Mouse (Mus musculus): ENCODE measurements at regions not wholly inside any gene's neighbourhood (a gene's known extent, or its start where the extent isn't known, plus 50 kb on each side); places are given as distances from the start of the nearest gene placed in this dataset.

DNA sequence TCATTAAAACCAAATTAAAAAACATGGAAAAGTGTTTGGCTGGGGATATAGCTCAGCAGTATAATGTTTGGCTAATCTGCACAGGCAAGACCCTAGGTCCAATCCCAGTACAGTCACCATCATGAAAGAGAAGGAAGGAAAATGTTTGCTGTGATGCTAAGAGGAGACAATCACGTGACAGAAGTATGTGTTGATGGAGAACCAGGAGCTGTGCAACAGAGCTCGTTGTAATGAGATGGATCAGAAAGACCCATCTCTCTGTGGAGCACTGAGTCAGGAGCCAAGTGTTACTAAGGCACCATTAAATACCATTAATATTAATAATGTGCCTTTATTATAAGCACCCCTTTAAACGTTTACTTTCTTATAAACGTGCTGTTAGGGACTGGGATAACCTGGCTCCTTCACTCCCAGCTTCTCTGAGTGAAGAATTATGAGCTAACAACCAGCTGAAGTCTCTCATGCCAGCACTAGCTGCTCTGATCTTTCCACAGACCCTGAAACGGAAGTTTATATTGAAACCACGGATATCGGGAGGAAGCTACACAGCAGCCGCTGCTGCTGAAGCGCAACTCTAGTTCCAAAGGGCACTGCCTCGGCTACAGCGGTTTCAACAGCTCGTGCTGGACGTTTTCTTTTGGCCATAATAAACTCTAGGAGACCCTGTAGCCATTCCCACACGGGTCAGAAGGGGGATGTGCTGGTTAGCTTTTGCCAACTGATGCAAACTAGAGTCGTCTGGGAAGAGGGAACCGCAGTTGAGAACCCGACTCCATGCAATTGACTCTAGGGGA lies 167.7 kb downstream of the Tex36 start:
- peaks cover 3% of the 10 kb centered on the region; the same call in 1 of the 2 replicates for H3K4me1 ChIP-seq (ENCODE audit: control insufficient read depth, insufficient read depth, low read length)
- no peak overlapping the region for H3K4me3 ChIP-seq (ENCODE audit: insufficient read depth, low read depth, low read length)
- no peak overlapping the region for H3K27ac ChIP-seq (ENCODE audit: insufficient read depth, low read depth, low read length)
- WGBS = 89% methylated on average over 17 of the region's 17 CpGs
- TF ChIP-seq POLR2A (IDR thresholded peaks at IDR 0.05; ENCODE audit: insufficient read depth, low read depth, low read length) (no peak), CTCF (IDR thresholded peaks at IDR 0.05; ENCODE audit: insufficient read depth, low read depth, low read length) (no peak)

DNA sequence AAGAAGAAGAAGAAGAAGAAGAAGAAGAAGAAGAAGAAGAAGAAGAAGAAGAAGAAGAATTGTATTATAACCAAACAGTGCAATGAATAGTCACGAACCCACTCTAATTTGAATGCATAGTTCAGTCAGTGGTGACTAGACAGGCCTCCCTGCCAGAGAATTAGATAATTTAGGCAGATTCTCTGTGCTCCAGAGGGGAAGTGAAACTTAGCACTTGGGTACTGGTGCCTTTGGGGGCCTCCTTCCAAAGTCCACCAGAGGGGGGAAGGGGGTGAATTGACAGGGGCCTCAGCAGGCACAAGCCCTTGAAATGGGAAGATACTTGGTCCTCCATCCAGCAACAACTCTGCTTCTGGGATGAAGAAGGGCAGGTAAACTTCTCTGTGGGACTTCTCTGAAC lies 169.6 kb downstream of the Tex36 start:
- 81% methylated on average over 1 of the region's 1 CpGs for WGBS
- Histone ChIP-seq H3K4me3 (ENCODE audit: insufficient read depth, low read depth, low read length) (no peak overlapping the region), H3K4me1 (ENCODE audit: control insufficient read depth, insufficient read depth, low read length) (0 out of 2 replicates have a peak, but pooled peaks cover 3% of the 10 kb centered on the region), H3K27ac (ENCODE audit: insufficient read depth, low read depth, low read length) (no peak overlapping the region)
- TF ChIP-seq POLR2A (IDR thresholded peaks at IDR 0.05; ENCODE audit: insufficient read depth, low read depth, low read length) (no peak), CTCF (IDR thresholded peaks at IDR 0.05; ENCODE audit: insufficient read depth, low read depth, low read length) (no peak)

DNA sequence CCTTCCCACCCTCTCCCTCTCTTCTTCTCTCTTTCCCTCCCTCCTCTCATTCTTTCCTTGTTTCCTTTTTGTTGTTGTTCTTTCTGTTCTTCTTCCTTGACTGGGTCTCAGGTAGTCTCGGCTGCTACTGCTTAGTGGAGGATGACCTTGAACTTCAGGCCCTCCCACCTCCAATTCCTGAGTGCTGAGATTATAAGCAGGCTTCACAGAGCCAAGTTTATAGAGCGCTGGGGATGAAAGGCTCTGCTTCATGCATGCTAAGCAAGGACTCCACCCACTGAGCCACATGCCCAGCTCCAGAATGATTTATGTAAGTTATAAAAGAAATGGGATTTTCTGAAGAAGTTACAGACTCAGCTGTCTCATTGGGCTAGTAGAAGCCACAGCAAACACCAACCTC lies 199.9 kb downstream of the Tex36 start:
- no peak for TF ChIP-seq CTCF (IDR thresholded peaks at IDR 0.05; ENCODE audit: insufficient read depth, low read depth, low read length)
- no peak for TF ChIP-seq POLR2A (IDR thresholded peaks at IDR 0.05; ENCODE audit: insufficient read depth, low read depth, low read length)
- H3K4me1 ChIP-seq (ENCODE audit: control insufficient read depth, insufficient read depth, low read length) = no peaks in the 10 kb centered on the region
- WGBS = 75% methylated on average over 2 of the region's 2 CpGs
- H3K4me3 ChIP-seq (ENCODE audit: insufficient read depth, low read depth, low read length) = no peak overlapping the region
- no peak overlapping the region for H3K27ac ChIP-seq (ENCODE audit: insufficient read depth, low read depth, low read length)

DNA sequence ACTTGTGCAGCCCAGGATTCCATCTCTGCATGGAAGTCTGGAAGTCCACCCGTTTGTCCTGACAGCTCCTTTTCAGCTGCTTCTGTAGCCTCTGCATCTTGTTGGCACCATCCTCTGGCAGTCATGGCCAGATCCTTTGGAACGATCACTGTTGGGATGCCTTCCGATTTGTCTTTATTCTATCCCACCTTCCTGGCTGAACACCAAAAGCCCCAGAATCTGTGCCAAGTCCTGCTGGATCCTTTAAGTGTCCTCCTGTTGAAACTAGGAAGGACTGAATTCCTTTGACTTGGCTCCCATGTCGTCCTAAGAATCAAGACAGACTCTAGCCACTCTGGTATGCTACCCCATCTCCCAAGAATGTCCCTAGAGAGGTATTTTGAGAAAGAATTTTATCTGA lies 201.3 kb downstream of the Tex36 start:
- TF ChIP-seq POLR2A (IDR thresholded peaks at IDR 0.05; ENCODE audit: insufficient read depth, low read depth, low read length) = no peak
- TF ChIP-seq CTCF (IDR thresholded peaks at IDR 0.05; ENCODE audit: insufficient read depth, low read depth, low read length) = no peak
- whole genome bisulfite sequencing = 56% methylated on average over 4 of the region's 4 CpGs
- no peaks in the 10 kb centered on the region for H3K4me1 ChIP-seq (ENCODE audit: control insufficient read depth, insufficient read depth, low read length)
- no peak overlapping the region for H3K4me3 ChIP-seq (ENCODE audit: insufficient read depth, low read depth, low read length)
- H3K27ac ChIP-seq (ENCODE audit: insufficient read depth, low read depth, low read length) = no peak overlapping the region

DNA sequence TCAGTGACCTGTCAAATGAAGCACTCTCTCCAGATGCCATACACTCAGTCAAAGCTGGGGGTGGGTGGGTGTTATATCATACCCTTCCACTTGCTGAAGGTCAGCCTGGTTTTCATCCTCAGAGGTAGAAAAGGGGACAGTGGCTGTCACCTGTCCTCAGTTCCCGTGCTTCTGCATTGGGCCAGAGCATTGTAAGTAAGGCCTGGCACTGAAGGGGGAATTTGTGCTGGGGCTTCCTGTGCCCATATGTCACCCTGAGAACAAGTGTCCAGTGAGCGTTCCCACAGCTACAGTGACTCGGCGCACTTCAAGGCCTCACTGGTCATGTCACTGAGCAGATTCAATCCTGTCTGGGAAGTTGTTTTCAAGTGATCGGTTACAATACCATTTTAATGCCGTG lies 213.2 kb downstream of the Tex36 start:
- 95% methylated on average over 6 of the region's 6 CpGs for WGBS
- 0 out of 2 replicates have a peak, but pooled peaks cover 3% of the 10 kb centered on the region for H3K4me1 ChIP-seq (ENCODE audit: control insufficient read depth, insufficient read depth, low read length)
- H3K27ac ChIP-seq (ENCODE audit: insufficient read depth, low read depth, low read length) = no peak overlapping the region
- no peak overlapping the region for H3K4me3 ChIP-seq (ENCODE audit: insufficient read depth, low read depth, low read length)
- no peak for TF ChIP-seq POLR2A (IDR thresholded peaks at IDR 0.05; ENCODE audit: insufficient read depth, low read depth, low read length)
- no peak for TF ChIP-seq CTCF (IDR thresholded peaks at IDR 0.05; ENCODE audit: insufficient read depth, low read depth, low read length)

DNA sequence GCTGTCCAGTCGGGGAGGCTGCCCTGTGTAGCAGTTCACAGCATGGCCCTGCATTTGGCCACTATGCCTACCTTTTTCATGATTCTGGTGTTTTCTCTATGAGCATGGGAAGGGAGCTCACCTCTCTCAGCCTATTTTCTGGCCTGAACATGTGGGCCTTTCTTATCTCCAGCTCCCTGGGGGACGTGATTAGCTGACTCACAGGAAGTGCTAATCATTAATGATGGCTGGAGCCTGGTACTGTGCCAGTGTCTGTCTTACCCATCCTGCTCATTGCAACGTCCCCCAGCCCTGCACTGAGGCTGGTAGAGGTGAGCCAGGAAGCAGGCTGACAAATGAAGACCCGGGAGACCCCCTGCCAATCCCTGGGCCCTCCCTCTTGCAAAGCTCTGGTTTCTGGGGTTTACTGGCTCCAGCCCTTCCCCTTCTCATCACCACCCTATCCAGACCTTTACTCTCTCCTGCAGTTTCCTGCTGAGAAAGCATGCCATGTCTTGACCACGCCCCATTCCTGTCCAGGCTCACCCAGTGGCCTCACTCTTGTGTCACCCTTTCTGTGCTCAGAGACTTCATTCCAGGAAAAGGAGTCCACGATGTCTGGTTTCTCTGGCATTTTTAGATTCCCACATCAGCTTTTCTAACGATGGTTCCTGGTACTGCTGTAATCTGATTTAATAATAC lies 219.8 kb downstream of the Tex36 start:
- H3K4me3 ChIP-seq (ENCODE audit: insufficient read depth, low read depth, low read length) = no peak overlapping the region
- WGBS = 66% methylated on average over 7 of the region's 7 CpGs
- no peak overlapping the region for H3K27ac ChIP-seq (ENCODE audit: insufficient read depth, low read depth, low read length)
- 0 out of 2 replicates have a peak, but pooled peaks cover 3% of the 10 kb centered on the region for H3K4me1 ChIP-seq (ENCODE audit: control insufficient read depth, insufficient read depth, low read length)
- TF ChIP-seq CTCF (IDR thresholded peaks at IDR 0.05; ENCODE audit: insufficient read depth, low read depth, low read length) (no peak), POLR2A (IDR thresholded peaks at IDR 0.05; ENCODE audit: insufficient read depth, low read depth, low read length) (no peak)

DNA sequence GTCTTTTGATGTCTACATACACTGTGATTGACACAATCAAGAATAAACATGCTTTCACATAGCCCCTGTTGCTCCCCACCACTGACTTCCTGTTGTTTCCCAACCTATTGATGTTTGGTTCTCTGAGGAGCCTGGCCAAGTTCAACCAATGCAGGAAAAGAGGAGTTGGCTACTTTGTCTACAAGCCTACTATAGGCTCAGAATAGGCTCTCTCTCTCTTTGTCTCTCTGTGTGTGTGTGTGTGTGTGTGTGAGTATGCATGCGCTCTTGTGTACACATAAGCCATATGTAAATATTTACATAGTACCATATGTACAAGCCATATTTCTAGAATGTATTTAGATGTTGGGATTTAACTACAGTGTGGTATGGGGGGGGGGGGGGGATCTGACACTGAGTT lies 222.6 kb downstream of the Tex36 start:
- Histone ChIP-seq H3K27ac (ENCODE audit: insufficient read depth, low read depth, low read length) (no peak overlapping the region), H3K4me1 (ENCODE audit: control insufficient read depth, insufficient read depth, low read length) (0 out of 2 replicates have a peak, but pooled peaks cover under 1% of the 10 kb centered on the region), H3K4me3 (ENCODE audit: insufficient read depth, low read depth, low read length) (no peak overlapping the region)
- TF ChIP-seq CTCF (IDR thresholded peaks at IDR 0.05; ENCODE audit: insufficient read depth, low read depth, low read length) (no peak), POLR2A (IDR thresholded peaks at IDR 0.05; ENCODE audit: insufficient read depth, low read depth, low read length) (no peak)
- WGBS = 100% methylated on average over 1 of the region's 1 CpGs

DNA sequence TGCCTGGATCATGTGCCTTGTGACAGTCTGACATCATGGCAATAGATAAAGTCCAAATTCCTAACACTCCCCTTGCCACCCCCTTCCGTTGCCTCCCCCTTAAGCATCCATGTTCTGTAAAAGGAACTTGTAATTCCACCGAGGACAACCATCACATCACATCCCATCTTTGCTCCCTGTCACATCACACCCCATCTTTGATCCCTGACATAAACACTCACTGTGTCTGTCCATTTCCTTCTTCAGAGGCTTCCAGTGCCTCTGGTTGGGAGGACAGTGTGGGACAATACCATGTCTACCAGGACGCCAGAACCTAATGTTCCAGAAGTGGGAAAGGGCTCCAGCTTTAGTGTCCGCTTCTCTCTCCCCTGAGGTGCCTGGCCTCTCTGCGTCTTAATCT lies 223.6 kb downstream of the Tex36 start:
- Histone ChIP-seq H3K27ac (ENCODE audit: insufficient read depth, low read depth, low read length) (no peak overlapping the region), H3K4me1 (ENCODE audit: control insufficient read depth, insufficient read depth, low read length) (no peaks in the 10 kb centered on the region), H3K4me3 (ENCODE audit: insufficient read depth, low read depth, low read length) (no peak overlapping the region)
- 95% methylated on average over 5 of the region's 5 CpGs for WGBS
- TF ChIP-seq POLR2A (IDR thresholded peaks at IDR 0.05; ENCODE audit: insufficient read depth, low read depth, low read length) = no peak

DNA sequence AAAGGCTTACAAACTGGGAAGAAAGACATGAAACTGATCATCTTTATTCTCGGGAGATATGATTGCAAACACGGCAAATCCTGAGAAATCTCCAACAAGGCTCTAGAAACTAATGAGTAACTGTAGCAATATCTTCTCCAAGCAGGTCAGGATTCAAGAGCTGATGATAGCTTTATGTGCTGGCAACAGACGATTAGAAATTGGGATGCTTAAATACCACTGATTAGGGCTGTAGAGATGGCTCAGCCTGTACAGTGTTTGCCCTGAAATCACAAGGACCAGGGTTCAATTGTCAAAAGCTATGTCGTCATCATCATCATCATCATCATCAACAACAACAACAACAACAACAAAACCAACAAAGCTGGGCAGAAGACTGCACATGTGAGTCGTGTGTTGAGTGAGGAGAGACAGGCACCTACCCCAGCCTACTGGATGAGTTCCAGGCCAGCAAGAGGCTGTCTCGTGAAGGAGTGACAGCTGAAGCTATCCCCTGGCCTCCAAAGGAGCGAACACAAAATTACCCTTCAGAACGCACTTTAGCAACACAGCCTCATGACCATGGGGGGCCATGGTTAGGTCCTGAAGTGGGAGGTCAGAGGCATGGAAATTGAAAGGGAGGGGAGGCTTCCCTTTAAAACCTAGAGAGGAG lies 225.0 kb downstream of the Tex36 start:
- H3K4me1 ChIP-seq (ENCODE audit: control insufficient read depth, insufficient read depth, low read length) = no peaks in the 10 kb centered on the region
- no peak overlapping the region for H3K27ac ChIP-seq (ENCODE audit: insufficient read depth, low read depth, low read length)
- no peak for TF ChIP-seq POLR2A (IDR thresholded peaks at IDR 0.05; ENCODE audit: insufficient read depth, low read depth, low read length)
- no peak for TF ChIP-seq CTCF (IDR thresholded peaks at IDR 0.05; ENCODE audit: insufficient read depth, low read depth, low read length)
- H3K4me3 ChIP-seq (ENCODE audit: insufficient read depth, low read depth, low read length) = no peak overlapping the region
- WGBS = 71% methylated on average over 8 of the region's 8 CpGs

Measured in olfactory bulb, adult 2 months (tissue).